Comparison of ENCODE assay signal across 11 mouse cellular contexts in genomic region chr1:87877552-87878283, GRCm38 (mm10). TPM values are rescaled to one million over a fixed set of nuclear protein-coding genes. Genes with fewer than 3 reads are reported as not detected.
A peak's percentile ranks its signal among the peaks of the same experiment; 100 is the strongest.
DNase-seq lines count a peak whose midpoint lies in the region; ATAC-seq and TF ChIP-seq lines count a peak whose summit lies in the region.
"Had no signal": no experiment of that assay in that cellular context is flagged by ENCODE, and none has a peak within 500 bp of the region (broad histone marks: within the 10 kb centered on the region; RNA-seq: fewer than 3 reads in every experiment).

No protein-coding gene starts in this region.

- H3K27me3 ChIP-seq in forebrain, embryonic 15.5 days, result no peaks in the 10 kb centered on the region
- no peaks in the 10 kb centered on the region for H3K27me3 ChIP-seq in forebrain, embryonic 12.5 days
- no peaks in the 10 kb centered on the region for H3K27me3 ChIP-seq in limb, embryonic 12.5 days
- no peaks in the 10 kb centered on the region for H3K27me3 ChIP-seq in limb, embryonic 10.5 days (ENCODE audit: low read depth, poor library complexity, severe bottlenecking)
- no peaks in the 10 kb centered on the region for H3K27me3 ChIP-seq in intestine, embryonic 15.5 days (replicated peaks)

- H3K9ac ChIP-seq in forebrain, embryonic 15.5 days (replicated peaks), result no peak overlapping the region
- no peak overlapping the region for H3K9ac ChIP-seq in forebrain, embryonic 12.5 days
- H3K9ac ChIP-seq in limb, embryonic 12.5 days (replicated peaks), result no peak overlapping the region
- no peak overlapping the region for H3K9ac ChIP-seq in intestine, embryonic 15.5 days

- H3K4me2 ChIP-seq in forebrain, embryonic 15.5 days (replicated peaks), result no peak overlapping the region
- no peak overlapping the region for H3K4me2 ChIP-seq in forebrain, embryonic 12.5 days
- H3K4me2 ChIP-seq in limb, embryonic 12.5 days, result no peak overlapping the region
- H3K4me2 ChIP-seq in intestine, embryonic 15.5 days (replicated peaks), result no peak overlapping the region

- H3K9me3 ChIP-seq in forebrain, embryonic 15.5 days, result no peaks in the 10 kb centered on the region
- no peaks in the 10 kb centered on the region for H3K9me3 ChIP-seq in forebrain, embryonic 12.5 days
- no peaks in the 10 kb centered on the region for H3K9me3 ChIP-seq in limb, embryonic 12.5 days
- no peaks in the 10 kb centered on the region for H3K9me3 ChIP-seq in limb, embryonic 10.5 days (replicated peaks)
- H3K9me3 ChIP-seq in intestine, embryonic 15.5 days, result no peaks in the 10 kb centered on the region

- H3K36me3 ChIP-seq in forebrain, embryonic 15.5 days, result no peaks in the 10 kb centered on the region
- H3K36me3 ChIP-seq in forebrain, embryonic 12.5 days (replicated peaks), result 0 out of 2 replicates have a peak, but pooled peaks cover 7% of the 10 kb centered on the region
- peaks cover 14% of the 10 kb centered on the region; the same call in 1 of the 2 replicates for H3K36me3 ChIP-seq in limb, embryonic 12.5 days
- peaks cover 21% of the 10 kb centered on the region for H3K36me3 ChIP-seq in limb, embryonic 10.5 days
- no peaks in the 10 kb centered on the region for H3K36me3 ChIP-seq in intestine, embryonic 15.5 days

- DNase-seq in limb, embryonic 10.5 days (ENCODE audit: low spot score), result no peak
- DNase-seq in right cerebral cortex, postnatal 10 days (ENCODE audit: low spot score in 2 of 2), result no peak
- no peak for DNase-seq in left cerebral cortex, adult 2 months (ENCODE audit: extremely low spot score in 1 of 2, low spot score in 2 of 2)
- DNase-seq: B cell, adult 2 months; cerebellum, adult 11 months had no signal

- ATAC-seq in forebrain, embryonic 15.5 days (replicated peaks), result no peak
- no peak for ATAC-seq in forebrain, embryonic 12.5 days (ENCODE audit: low FRiP score)
- no peak for ATAC-seq in limb, embryonic 12.5 days (ENCODE audit: insufficient number of reproducible peaks, insufficient read depth, low FRiP score, low TSS enrichment, low read depth)
- ATAC-seq in CD4-positive, CD25-positive, alpha-beta regulatory T cell, adult 4 months, result peak; percentile 11
- no peak for ATAC-seq in intestine, embryonic 15.5 days

- peak overlapping the region; percentile 44 for H3K27ac ChIP-seq in forebrain, embryonic 15.5 days (replicated peaks)
- no peak overlapping the region for H3K27ac ChIP-seq in forebrain, embryonic 12.5 days
- H3K27ac ChIP-seq in limb, embryonic 12.5 days, result 0 out of 2 replicates have a peak overlapping the region, but pooled peaks have one; percentile 62
- H3K27ac ChIP-seq in limb, embryonic 10.5 days, result no peak overlapping the region
- 0 out of 2 replicates have a peak overlapping the region, but pooled peaks have one; percentile 61 for H3K27ac ChIP-seq in intestine, embryonic 15.5 days
- no peak overlapping the region for H3K27ac ChIP-seq in left cerebral cortex, adult 2 months
- H3K27ac ChIP-seq: macrophage had no signal

- whole genome bisulfite sequencing in forebrain, embryonic 15.5 days, result 72% methylated on average over 9 of the region's 9 CpGs
- 83% methylated on average over 9 of the region's 9 CpGs for WGBS in forebrain, embryonic 12.5 days
- 73% methylated on average over 9 of the region's 9 CpGs for WGBS in limb, embryonic 12.5 days
- 85% methylated on average over 9 of the region's 9 CpGs for WGBS in limb, embryonic 10.5 days
- 51% methylated on average over 9 of the region's 9 CpGs for WGBS in intestine, embryonic 15.5 days

- H3K4me1 ChIP-seq in forebrain, embryonic 15.5 days, result peaks cover 24% of the 10 kb centered on the region
- peaks cover 10% of the 10 kb centered on the region for H3K4me1 ChIP-seq in forebrain, embryonic 12.5 days
- H3K4me1 ChIP-seq in limb, embryonic 12.5 days (replicated peaks), result peaks cover 25% of the 10 kb centered on the region
- peaks cover 13% of the 10 kb centered on the region for H3K4me1 ChIP-seq in limb, embryonic 10.5 days
- H3K4me1 ChIP-seq in intestine, embryonic 15.5 days (replicated peaks), result peaks cover 26% of the 10 kb centered on the region

- H3K4me3 ChIP-seq in forebrain, embryonic 15.5 days, result no peak overlapping the region
- H3K4me3 ChIP-seq in forebrain, embryonic 12.5 days (replicated peaks), result no peak overlapping the region
- H3K4me3 ChIP-seq in limb, embryonic 12.5 days (replicated peaks), result no peak overlapping the region
- H3K4me3 ChIP-seq in limb, embryonic 10.5 days, result no peak overlapping the region
- no peak overlapping the region for H3K4me3 ChIP-seq in intestine, embryonic 15.5 days (replicated peaks)
- H3K4me3 ChIP-seq in left cerebral cortex, adult 2 months, result no peak overlapping the region

- intact Hi-C loops in left cerebral cortex, adult 2 months (cut with DNase I), result no loop called here

- TF ChIP-seq CTCF in left cerebral cortex, adult 2 months (IDR thresholded peaks at IDR 0.05), result no peak

RNA-seq across cellular contexts. Expression of gene Dgkd, which starts 24.6 kb away (rescaled TPM):
- polyA plus RNA-seq in forebrain, embryonic 15.5 days (2015; fragmentation: Nextera tagmentation; extraction: Ambion mirVana), result 47.1 and 50.2 TPM in 2 replicates
- polyA plus RNA-seq in forebrain, embryonic 12.5 days (2016; fragmentation: Nextera tagmentation; extraction: Ambion mirVana), result 43.2 and 45.8 TPM in 2 replicates
- 44.6 and 45.8 TPM in 2 replicates for polyA plus RNA-seq in limb, embryonic 12.5 days (2016; fragmentation: Nextera tagmentation; extraction: Ambion mirVana)
- polyA plus RNA-seq in limb, embryonic 10.5 days (2016; fragmentation: Nextera tagmentation; extraction: Ambion mirVana), result 38.8 and 39.7 TPM in 2 replicates
- 10 to 100 TPM; 38.7 to 57.0 TPM for polyA plus RNA-seq in CD4-positive, CD25-positive, alpha-beta regulatory T cell, adult 4 months (2017; shearing (Covaris generic))
- polyA plus RNA-seq in intestine, embryonic 15.5 days (2015; fragmentation: Nextera tagmentation; extraction: Ambion mirVana), result 28.2 and 31.8 TPM in 2 replicates
- total RNA-seq in left cerebral cortex, adult 2 months (2021), result 100 to 1,000 TPM in 1 of 2 experiments, 10 to 100 TPM in 1; 95.3 to 106 TPM

Comparison
In these comparisons a context has a peak if more than half of its experiments do, and no peak if none do; other contexts are left out.
1. H3K27ac ChIP-seq: peak in forebrain, embryonic 15.5 days (single experiment), limb, embryonic 12.5 days (single experiment) and intestine, embryonic 15.5 days (single experiment); none in forebrain, embryonic 12.5 days (single experiment), limb, embryonic 10.5 days (single experiment) and left cerebral cortex, adult 2 months (single experiment).